Mouse (Mus musculus) heart, postnatal 10 days (tissue): ENCODE results near the gene Zfand6. TPM values are rescaled to one million over a fixed set of nuclear protein-coding genes. Genes with fewer than 3 reads are reported as not detected.

Experiments used
- DNase-seq, 2 experiments: peaks; one replicate each; pipeline ENCODE4 v3.0.0; 2021
- intact Hi-C: fragments of 180-260 bp; cut with DNase I; formaldehyde crosslinking; loops from one replicate; pipeline ENCODE4 v1.15.1; 2025
- total RNA-seq, 2 experiments: library from RNA; stranded (reverse); gene quantifications; 2 replicates each; pipeline ENCODE4 v1.2.3; 2021

Gene Zfand6
- total RNA-seq, result 100 to 1,000 TPM in 1 of 2 experiments, 10 to 100 TPM in 1; 97.7 to 103 TPM

- intact Hi-C loops, result loop anchor here (5.0 kb wide), 2 partner anchors 58 to 82 kb away; partner anchors contain the start of gene Fah
Observed at GRCm38 (mm10) chr7:84689251-84690100, at the start of gene Zfand6. TSS of gene Zfand6 (minus strand) at chr7:84689959.

GRCm38 (mm10) chr7:84736803-84737202, 47.0 kb upstream of the Zfand6 start:
- DNase-seq, result no peak
- intact Hi-C loops, result no loop called here

More at GRCm38 (mm10) chr7:84689251-84690100, at the start of gene Zfand6:
- peak; percentile 98 to 99 for DNase-seq

GRCm38 (mm10) chr7:84733038-84733437, 43.3 kb upstream of the Zfand6 start:
- intact Hi-C loops, result no loop called here
- DNase-seq, result no peak

- intact Hi-C loops, result no loop called here
- no peak for DNase-seq
Observed at GRCm38 (mm10) chr7:84732052-84732451, 42.3 kb upstream of the Zfand6 start.

- no peak for DNase-seq
- intact Hi-C loops, result no loop called here
Observed at GRCm38 (mm10) chr7:84731076-84731475, 41.3 kb upstream of the Zfand6 start.

- no peak for DNase-seq
- intact Hi-C loops, result no loop called here
Observed at GRCm38 (mm10) chr7:84722804-84723459, 33.2 kb upstream of the Zfand6 start.

- DNase-seq, result no peak
- intact Hi-C loops, result no loop called here
Observed at GRCm38 (mm10) chr7:84710287-84710958, 20.7 kb upstream of the Zfand6 start.

- DNase-seq, result no peak
- intact Hi-C loops, result no loop called here
Observed at GRCm38 (mm10) chr7:84706877-84707276, 17.1 kb upstream of the Zfand6 start.

- intact Hi-C loops, result loop anchor here (5.0 kb wide), 1 partner anchor 57 kb away; no protein-coding TSS in a partner anchor
- no peak for DNase-seq
Observed at GRCm38 (mm10) chr7:84690101-84690509, 346 bp upstream of the Zfand6 start.

- no peak for DNase-seq
- intact Hi-C loops, result loop anchor here (5.0 kb wide), 1 partner anchor 81 kb away; the partner anchor contains the start of gene Fah
Observed at GRCm38 (mm10) chr7:84687653-84688580, 1.8 kb downstream of the Zfand6 start.

- intact Hi-C loops, result loop anchor here (5.0 kb wide), 1 partner anchor 79 kb away; the partner anchor contains the start of gene Fah
- no peak for DNase-seq
Observed at GRCm38 (mm10) chr7:84686380-84686779, 3.4 kb downstream of the Zfand6 start.

- DNase-seq, result no peak
- intact Hi-C loops, result loop anchor here (5.0 kb wide), 1 partner anchor 77 kb away; the partner anchor contains the start of gene Fah
Observed at GRCm38 (mm10) chr7:84684675-84685074, 5.1 kb downstream of the Zfand6 start.

- intact Hi-C loops, result no loop called here
- DNase-seq, result no peak
Observed at GRCm38 (mm10) chr7:84681558-84681957, 8.2 kb downstream of the Zfand6 start.

GRCm38 (mm10) chr7:84680931-84681330, 8.8 kb downstream of the Zfand6 start:
- DNase-seq, result no peak
- intact Hi-C loops, result no loop called here

GRCm38 (mm10) chr7:84680092-84680491, 9.7 kb downstream of the Zfand6 start:
- intact Hi-C loops, result no loop called here
- DNase-seq, result no peak

- intact Hi-C loops, result no loop called here
- peak; percentile 82 to 83 for DNase-seq
Observed at GRCm38 (mm10) chr7:84679264-84679663, 10.5 kb downstream of the Zfand6 start.

GRCm38 (mm10) chr7:84673103-84673502, 16.7 kb downstream of the Zfand6 start:
- no peak for DNase-seq
- intact Hi-C loops, result no loop called here

GRCm38 (mm10) chr7:84669554-84670152, 20.1 kb downstream of the Zfand6 start:
- DNase-seq, result no peak
- intact Hi-C loops, result no loop called here

GRCm38 (mm10) chr7:84667946-84668345, 21.8 kb downstream of the Zfand6 start:
- intact Hi-C loops, result no loop called here
- no peak for DNase-seq
